Mouse (Mus musculus) spleen, postnatal 4 days (tissue): ENCODE data around the gene Cc2d1a.

Experiments used
- DNase-seq, 2 experiments: peaks; one replicate each; pipeline ENCODE4 v3.0.0; 2022; ENCODE audit warnings: low spot score in 2 of 2

Gene Cc2d1a

GRCm38 (mm10) chr8:84147769-84148530 is at the start of gene Cc2d1a, which contains the start of gene 4930432K21Rik:
TSS of gene Cc2d1a (minus strand) at chr8:84147936.
TSS of gene 4930432K21Rik (plus strand) at chr8:84148025.
- peak; percentile 88 to 93 for DNase-seq

GRCm38 (mm10) chr8:84197141-84197921 is 49.6 kb upstream of the Cc2d1a start:
- peak; percentile 57 to 74 for DNase-seq

DNA sequence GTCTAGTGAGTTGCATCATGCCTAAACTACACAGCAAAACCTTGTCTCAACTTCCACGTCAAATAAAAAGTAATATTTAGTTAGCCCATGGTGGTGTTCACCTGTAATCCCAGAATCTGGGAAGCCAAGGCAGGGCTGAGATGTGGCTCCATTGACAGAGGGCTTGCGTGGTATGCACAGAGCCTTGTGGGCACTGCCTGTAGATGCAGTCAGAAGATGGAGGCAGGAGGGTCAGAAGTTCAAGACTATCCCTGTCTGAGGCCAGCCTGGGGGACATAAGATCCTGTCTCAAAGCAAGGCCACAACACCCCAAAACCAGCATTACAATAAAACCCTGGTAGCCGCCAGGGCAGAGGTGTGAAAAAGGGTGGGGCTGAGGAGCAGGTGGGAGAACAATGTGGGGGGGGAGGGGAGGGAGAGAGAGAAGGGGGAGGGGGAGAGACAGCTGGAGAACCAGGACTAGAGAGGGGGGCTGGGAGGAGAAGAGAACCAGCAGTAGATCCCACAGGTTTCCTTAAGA is 46.5 kb upstream of the Cc2d1a start:
- DNase-seq = no peak

DNA sequence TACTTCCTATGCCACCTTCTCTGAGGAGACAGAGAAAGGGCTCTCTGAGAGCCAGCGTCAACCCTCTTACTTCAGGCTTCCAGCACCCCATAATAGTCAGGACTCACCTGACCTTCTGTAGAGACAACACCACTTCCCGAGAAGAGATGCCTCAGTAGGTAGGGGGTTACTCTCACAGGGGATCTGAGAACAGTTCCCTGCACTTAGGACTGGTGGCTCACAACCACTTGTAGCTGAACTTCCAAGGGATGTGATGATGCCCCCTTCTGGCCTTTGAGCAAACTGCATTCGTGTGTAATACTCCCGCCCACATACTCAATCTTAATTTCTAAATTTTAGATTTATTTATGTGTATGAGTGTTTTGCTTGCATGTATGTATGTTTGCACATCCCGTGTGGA is 45.8 kb upstream of the Cc2d1a start:
- no peak for DNase-seq

DNA sequence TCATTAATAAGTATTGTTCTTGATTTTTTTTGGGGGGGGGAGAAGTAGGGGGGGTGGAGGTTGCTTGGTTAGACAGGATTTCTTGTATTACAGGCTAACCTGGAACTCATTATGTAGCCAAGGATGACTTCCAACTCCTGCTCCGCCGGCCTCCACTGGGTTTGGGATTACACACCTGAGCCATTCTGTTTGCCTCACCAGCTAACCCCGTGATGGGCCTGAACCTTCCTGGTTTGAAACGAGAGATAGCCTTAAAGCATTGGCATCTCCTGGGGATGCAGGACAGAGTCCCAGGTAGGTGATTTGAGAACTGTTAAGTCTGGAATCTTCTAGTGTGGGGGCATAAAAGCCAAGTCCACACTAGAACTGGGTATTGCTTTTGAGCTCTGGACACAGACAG is 45.4 kb upstream of the Cc2d1a start:
- DNase-seq = no peak

GRCm38 (mm10) chr8:84192555-84192954 is 44.8 kb upstream of the Cc2d1a start:
- DNase-seq = peak; percentile 71 to 86

GRCm38 (mm10) chr8:84192023-84192422 is 44.3 kb upstream of the Cc2d1a start:
- DNase-seq = peak in 1 of 2 experiments; percentile 32

DNA sequence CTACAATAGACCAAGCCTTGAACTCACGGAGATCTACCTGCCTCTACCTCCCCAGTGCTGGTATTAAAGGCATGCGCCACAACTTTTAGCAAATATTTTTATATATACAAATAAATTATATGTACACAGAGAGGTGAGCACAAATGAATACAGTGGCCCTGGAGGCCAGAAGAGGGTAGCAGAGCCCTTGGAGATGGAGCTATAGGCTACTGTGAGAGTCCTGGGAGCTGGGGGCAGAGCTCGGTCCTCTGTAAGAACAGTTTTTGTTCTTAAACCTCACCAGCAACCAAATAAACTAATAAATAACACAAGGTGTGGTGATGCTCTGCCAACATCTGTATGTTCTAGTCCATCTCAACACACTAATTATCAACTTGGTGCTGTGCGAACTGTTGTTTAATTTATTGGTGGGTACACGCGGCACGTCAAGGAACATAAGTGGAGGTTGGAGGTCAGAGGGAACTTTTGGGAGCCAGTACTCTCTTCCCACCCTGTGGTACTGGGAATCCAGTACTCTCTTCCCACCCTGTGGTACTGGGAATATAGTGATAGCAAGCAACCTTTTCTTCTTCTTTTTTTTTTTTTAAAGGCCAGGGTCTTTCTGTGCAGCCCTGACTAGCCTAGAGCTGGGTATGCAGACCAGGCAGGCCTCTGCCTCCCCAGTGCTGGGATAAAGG is 42.6 kb upstream of the Cc2d1a start:
- DNase-seq = no peak

- DNase-seq = no peak
Observed at GRCm38 (mm10) chr8:84189603-84190002, 41.9 kb upstream of the Cc2d1a start.

GRCm38 (mm10) chr8:84188671-84189070 is 40.9 kb upstream of the Cc2d1a start:
- DNase-seq = no peak

DNA sequence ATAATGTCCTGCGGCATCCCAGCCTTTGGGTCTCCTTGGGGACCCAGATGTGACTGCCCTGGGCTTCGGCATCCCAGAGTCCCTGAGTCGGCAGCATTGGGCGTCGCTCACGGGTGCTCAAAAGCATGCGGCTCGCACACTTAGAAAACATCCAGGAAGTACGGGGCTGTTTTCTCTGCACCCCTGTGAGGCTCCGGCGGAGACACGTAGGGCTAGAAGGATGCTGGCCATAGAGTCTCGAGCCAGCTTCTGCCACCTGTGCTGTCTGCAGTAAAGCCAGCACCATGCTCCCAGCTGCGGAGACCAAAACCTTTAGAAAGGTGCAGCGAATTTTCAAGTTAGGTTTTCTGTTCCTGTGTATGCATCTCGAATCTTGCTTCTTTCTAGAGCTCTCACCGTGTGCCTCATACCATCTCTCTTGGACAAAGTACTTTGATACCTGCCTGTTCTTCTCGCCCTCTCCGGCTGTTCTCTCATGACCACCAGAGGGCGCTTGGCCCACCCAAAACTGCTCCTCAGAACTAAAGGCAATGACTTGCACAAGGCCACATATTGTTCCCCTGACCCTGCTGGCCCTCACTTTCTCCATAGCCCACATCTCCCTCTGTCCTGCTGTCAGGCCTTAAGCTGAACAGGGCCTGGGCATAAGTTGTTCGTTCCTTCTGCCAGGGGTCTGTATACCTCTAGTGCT is 39.5 kb upstream of the Cc2d1a start:
- DNase-seq = peak; percentile 75 to 88

GRCm38 (mm10) chr8:84186547-84186946 is 38.8 kb upstream of the Cc2d1a start:
- DNase-seq = peak; percentile 69 to 84

DNA sequence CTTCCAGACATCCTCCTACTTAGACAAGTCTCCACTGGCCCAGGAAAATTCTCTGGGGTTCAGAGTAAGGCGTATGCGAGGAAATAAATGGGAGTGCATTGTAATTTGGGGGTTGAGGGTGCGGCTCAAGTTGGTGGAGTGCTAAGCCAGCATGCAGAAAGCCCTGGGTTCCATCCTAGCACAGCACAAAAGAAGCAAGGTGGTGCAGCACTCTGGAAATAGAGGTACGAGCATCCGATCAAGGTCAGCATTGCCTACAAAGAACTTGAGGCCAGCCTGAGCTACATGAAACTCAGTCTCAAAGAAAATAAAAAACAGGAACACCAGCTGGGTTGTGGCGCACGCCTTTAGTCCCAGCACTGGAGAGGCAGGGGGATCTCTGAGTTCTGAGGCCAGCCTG is 37.4 kb upstream of the Cc2d1a start, which contains the start of gene Nanos3:
Gene Nanos3, minus strand, starts transcription at position 101 of the 400 bp plus-strand sequence.
- no peak for DNase-seq

GRCm38 (mm10) chr8:84184085-84185043 is 36.6 kb upstream of the Cc2d1a start:
- peak in 1 of 2 experiments; percentile 70 for DNase-seq

GRCm38 (mm10) chr8:84183261-84184084 is 35.7 kb upstream of the Cc2d1a start:
- peak in 1 of 2 experiments; percentile 71 for DNase-seq

GRCm38 (mm10) chr8:84182833-84183232 is 35.1 kb upstream of the Cc2d1a start:
- DNase-seq = peak in 1 of 2 experiments; percentile 57

DNA sequence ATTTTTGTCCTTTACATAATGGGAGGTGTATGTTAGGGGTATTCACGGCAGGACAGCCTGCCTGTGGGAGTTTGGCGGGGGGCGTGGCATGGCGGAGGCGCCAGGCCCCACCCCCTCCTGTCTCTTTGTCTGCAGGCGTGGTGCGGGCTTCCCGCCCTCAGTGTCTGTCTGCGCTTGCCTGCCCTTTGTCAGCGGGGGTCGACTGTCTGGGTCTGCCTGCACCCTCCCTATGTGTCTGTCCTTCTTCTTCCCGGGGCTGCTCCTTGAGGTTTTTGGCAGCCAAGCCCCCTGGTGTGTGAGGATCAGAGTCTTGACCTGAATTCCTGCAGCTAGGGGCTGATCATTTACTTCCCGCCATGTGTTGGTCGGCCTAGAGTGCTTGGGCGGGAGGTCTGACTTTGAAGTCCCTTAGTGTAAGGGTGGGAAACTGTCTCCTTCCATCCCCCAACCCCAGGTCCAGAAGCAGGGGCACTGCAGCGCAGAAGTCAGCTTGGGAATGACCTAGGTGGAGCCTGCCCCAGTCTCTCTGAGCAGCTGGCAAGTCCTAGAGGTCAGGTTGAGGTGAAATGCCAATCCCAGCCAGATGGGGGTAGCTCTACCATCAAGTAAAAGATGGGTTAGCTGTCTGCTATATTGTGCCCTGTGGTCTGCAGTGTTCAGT is 32.9 kb upstream of the Cc2d1a start:
- DNase-seq = peak in 1 of 2 experiments; percentile 18

GRCm38 (mm10) chr8:84179946-84180345 is 32.2 kb upstream of the Cc2d1a start:
- no peak for DNase-seq

DNA sequence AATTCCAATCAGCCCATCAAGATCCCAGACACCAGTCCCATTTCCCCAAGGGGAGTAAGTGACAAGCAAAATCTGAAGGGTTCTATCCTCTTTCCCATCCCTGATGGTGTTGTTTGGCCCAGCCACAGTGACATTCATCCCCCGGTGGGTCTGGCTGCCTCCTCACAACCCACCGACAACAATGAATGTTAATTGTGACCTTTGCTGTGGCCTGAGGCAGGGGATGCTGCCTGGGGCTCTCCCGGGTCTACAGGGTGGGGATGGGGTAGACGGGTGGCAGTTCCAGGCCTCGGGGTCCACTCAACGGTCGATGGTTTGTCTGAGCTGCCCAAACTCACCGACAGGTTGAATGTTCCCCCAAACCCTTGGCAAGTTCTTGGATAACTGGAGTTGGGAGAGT is 30.9 kb upstream of the Cc2d1a start:
- no peak for DNase-seq
